In genomic region chrX:102004370-102004769, GRCm38 (mm10) we compare ENCODE assay signal across 9 mouse cellular contexts.
DNase-seq lines count a peak whose midpoint lies in the region; ATAC-seq and TF ChIP-seq lines count a peak whose summit lies in the region.
"Had no signal": no experiment of that assay in that cellular context is flagged by ENCODE, and none has a peak within 500 bp of the region (broad histone marks: within the 10 kb centered on the region; RNA-seq: fewer than 3 reads in every experiment).

No protein-coding gene starts in this region.

- peak overlapping the region; percentile 64 for H3K4me2 ChIP-seq in heart, embryonic 12.5 days
- H3K4me2 ChIP-seq in limb, embryonic 12.5 days, result peak overlapping the region; percentile 60

- intact Hi-C loops in heart, adult 2 months (cut with DNase I), result no loop called here

- H3K9ac ChIP-seq in heart, embryonic 12.5 days, result peak overlapping the region; percentile 59
- H3K9ac ChIP-seq in heart, adult 2 months (ENCODE audit: low read depth, low read length), result no peak overlapping the region
- H3K9ac ChIP-seq in limb, embryonic 12.5 days (replicated peaks), result peak overlapping the region; percentile 47; the same call in 1 of the 2 replicates

- no peak for TF ChIP-seq POLR2A in heart, adult 2 months (IDR thresholded peaks at IDR 0.05; ENCODE audit: insufficient read depth, low read depth, low read length)

- no peak for TF ChIP-seq EP300 in heart, adult 2 months (IDR thresholded peaks at IDR 0.05; ENCODE audit: insufficient read depth, low read depth, low read length)

- 13% methylated on average over 7 of the region's 7 CpGs for WGBS in heart, embryonic 12.5 days
- WGBS in heart, adult 2 months, result 18% methylated on average over 7 of the region's 7 CpGs
- 21% methylated on average over 7 of the region's 7 CpGs for WGBS in limb, embryonic 12.5 days

- TF ChIP-seq CTCF in heart, adult 2 months (IDR thresholded peaks at IDR 0.05), result no peak

- no peaks in the 10 kb centered on the region for H3K9me3 ChIP-seq in heart, embryonic 12.5 days (replicated peaks)
- no peaks in the 10 kb centered on the region for H3K9me3 ChIP-seq in limb, embryonic 12.5 days

- no peaks in the 10 kb centered on the region for H3K79me2 ChIP-seq in heart, adult 2 months (replicated peaks; ENCODE audit: control insufficient read depth, insufficient read depth, low read length)

- peak; percentile 19; the same call in 1 of the 2 replicates for ATAC-seq in heart, embryonic 12.5 days (ENCODE audit: insufficient number of reproducible peaks, low FRiP score)
- no peak for ATAC-seq in limb, embryonic 12.5 days (ENCODE audit: insufficient number of reproducible peaks, insufficient read depth, low FRiP score, low TSS enrichment, low read depth)

- peak overlapping the region; percentile 50 for H3K4me3 ChIP-seq in heart, embryonic 12.5 days
- H3K4me3 ChIP-seq in heart, adult 2 months, result no peak overlapping the region
- H3K4me3 ChIP-seq in limb, embryonic 12.5 days (replicated peaks), result peak overlapping the region; percentile 38

- H3K27ac ChIP-seq in heart, embryonic 12.5 days (ENCODE audit: poor library complexity, severe bottlenecking), result peak overlapping the region; percentile 92
- H3K27ac ChIP-seq in heart, adult 2 months, result no peak overlapping the region
- peak overlapping the region; percentile 90; the same call in 1 of the 2 replicates for H3K27ac ChIP-seq in limb, embryonic 12.5 days

- no peaks in the 10 kb centered on the region for H3K36me3 ChIP-seq in heart, embryonic 12.5 days
- no peaks in the 10 kb centered on the region for H3K36me3 ChIP-seq in heart, adult 2 months (ENCODE audit: control insufficient read depth, insufficient read depth, low read length)
- no peaks in the 10 kb centered on the region for H3K36me3 ChIP-seq in limb, embryonic 12.5 days

- peaks cover 32% of the 10 kb centered on the region for H3K4me1 ChIP-seq in heart, embryonic 12.5 days (replicated peaks)
- no peaks in the 10 kb centered on the region for H3K4me1 ChIP-seq in heart, adult 2 months (ENCODE audit: control insufficient read depth, insufficient read depth, low read length)
- peaks cover 22% of the 10 kb centered on the region for H3K4me1 ChIP-seq in limb, embryonic 12.5 days (replicated peaks)

- no peak for DNase-seq in heart, adult 2 months
- peak; percentile 23 to 29 for DNase-seq in right cerebral cortex, postnatal 10 days (ENCODE audit: low spot score in 2 of 2)
- DNase-seq in right cerebral cortex, postnatal 36 days (ENCODE audit: low spot score in 2 of 2), result no peak
- DNase-seq in urinary bladder, adult 2 months (ENCODE audit: low spot score), result no peak
- DNase-seq in cerebellum, adult 11 months, result no peak
- no peak for DNase-seq in urinary bladder, postnatal 14 days (ENCODE audit: low spot score)
- DNase-seq: lung, postnatal 14 days had no signal

- peaks cover 38% of the 10 kb centered on the region for H3K27me3 ChIP-seq in heart, embryonic 12.5 days (replicated peaks)
- no peaks in the 10 kb centered on the region for H3K27me3 ChIP-seq in heart, adult 2 months (ENCODE audit: control insufficient read depth, insufficient read depth, low read length)
- peaks cover 90% of the 10 kb centered on the region for H3K27me3 ChIP-seq in limb, embryonic 12.5 days

Comparison
In these comparisons a context has a peak if more than half of its experiments do, and no peak if none do; other contexts are left out.
1. DNase-seq: peak in right cerebral cortex, postnatal 10 days (2 of 2); none in heart, adult 2 months (0 of 2), right cerebral cortex, postnatal 36 days (0 of 2), urinary bladder, adult 2 months (single experiment), cerebellum, adult 11 months (single experiment) and urinary bladder, postnatal 14 days (single experiment).